Mouse (Mus musculus): ENCODE data around the gene Mt4. TPM values are rescaled to one million over a fixed set of nuclear protein-coding genes. Genes with fewer than 3 reads are reported as not detected.

Gene Mt4
- polyA plus RNA-seq, 1 experiment from 2014 or later = 1.3 TPM

- H3K27me3 ChIP-seq (replicated peaks; ENCODE audit: control insufficient read depth, insufficient read depth, low read length) = no peaks in the 10 kb centered on the region
- WGBS = 60% methylated on average over 3 of the region's 3 CpGs
- no peak overlapping the region for H3K4me2 ChIP-seq (ENCODE audit: low read length)
- H3K4me3 ChIP-seq (ENCODE audit: low read depth, low read length) = no peak overlapping the region
- no peaks in the 10 kb centered on the region for H3K4me1 ChIP-seq (replicated peaks; ENCODE audit: control insufficient read depth, insufficient read depth, low read length)
- no peak for DNase-seq (ENCODE audit: low spot score)
- H3K27ac ChIP-seq (ENCODE audit: low read depth) = no peak overlapping the region
- no peak overlapping the region for H3K9ac ChIP-seq (ENCODE audit: low read length)
- no peaks in the 10 kb centered on the region for H3K9me3 ChIP-seq (ENCODE audit: control insufficient read depth, low read length)
- no peaks in the 10 kb centered on the region for H3K36me3 ChIP-seq (ENCODE audit: control insufficient read depth, insufficient read depth, low read length)
- ATAC-seq (replicated peaks; ENCODE audit: low FRiP score, low TSS enrichment, low read depth) = no peak
Observed at GRCm38 (mm10) chr8:94107871-94108270, 29.1 kb upstream of the Mt4 start.

GRCm38 (mm10) chr8:94109396-94109795, 27.6 kb upstream of the Mt4 start:
- Histone ChIP-seq H3K27me3 (replicated peaks; ENCODE audit: control insufficient read depth, insufficient read depth, low read length) (no peaks in the 10 kb centered on the region), H3K9me3 (ENCODE audit: control insufficient read depth, low read length) (no peaks in the 10 kb centered on the region), H3K9ac (ENCODE audit: low read length) (no peak overlapping the region), H3K4me1 (replicated peaks; ENCODE audit: control insufficient read depth, insufficient read depth, low read length) (no peaks in the 10 kb centered on the region), H3K27ac (ENCODE audit: low read depth) (no peak overlapping the region), H3K4me3 (ENCODE audit: low read depth, low read length) (no peak overlapping the region), H3K4me2 (ENCODE audit: low read length) (no peak overlapping the region), H3K36me3 (ENCODE audit: control insufficient read depth, insufficient read depth, low read length) (no peaks in the 10 kb centered on the region)
- no peak for DNase-seq (ENCODE audit: low spot score)
- no peak for ATAC-seq (replicated peaks; ENCODE audit: low FRiP score, low TSS enrichment, low read depth)
- WGBS = 73% methylated on average over 6 of the region's 6 CpGs

- 69% methylated on average over 5 of the region's 5 CpGs for WGBS
- Histone ChIP-seq H3K4me2 (ENCODE audit: low read length) (no peak overlapping the region), H3K9me3 (ENCODE audit: control insufficient read depth, low read length) (no peaks in the 10 kb centered on the region), H3K27me3 (replicated peaks; ENCODE audit: control insufficient read depth, insufficient read depth, low read length) (no peaks in the 10 kb centered on the region), H3K27ac (ENCODE audit: low read depth) (no peak overlapping the region), H3K4me1 (replicated peaks; ENCODE audit: control insufficient read depth, insufficient read depth, low read length) (no peaks in the 10 kb centered on the region), H3K36me3 (ENCODE audit: control insufficient read depth, insufficient read depth, low read length) (no peaks in the 10 kb centered on the region), H3K9ac (ENCODE audit: low read length) (no peak overlapping the region), H3K4me3 (ENCODE audit: low read depth, low read length) (no peak overlapping the region)
- DNase-seq (ENCODE audit: low spot score) (no peak), ATAC-seq (replicated peaks; ENCODE audit: low FRiP score, low TSS enrichment, low read depth) (no peak)
Observed at GRCm38 (mm10) chr8:94109835-94110234, 27.2 kb upstream of the Mt4 start.

- Histone ChIP-seq H3K4me1 (replicated peaks; ENCODE audit: control insufficient read depth, insufficient read depth, low read length) (no peaks in the 10 kb centered on the region), H3K36me3 (ENCODE audit: control insufficient read depth, insufficient read depth, low read length) (no peaks in the 10 kb centered on the region), H3K9me3 (ENCODE audit: control insufficient read depth, low read length) (no peaks in the 10 kb centered on the region), H3K4me3 (ENCODE audit: low read depth, low read length) (no peak overlapping the region), H3K27ac (ENCODE audit: low read depth) (no peak overlapping the region), H3K27me3 (replicated peaks; ENCODE audit: control insufficient read depth, insufficient read depth, low read length) (no peaks in the 10 kb centered on the region), H3K4me2 (ENCODE audit: low read length) (no peak overlapping the region), H3K9ac (ENCODE audit: low read length) (no peak overlapping the region)
- 77% methylated on average over 6 of the region's 6 CpGs for WGBS
- ATAC-seq (replicated peaks; ENCODE audit: low FRiP score, low TSS enrichment, low read depth) = no peak
- DNase-seq (ENCODE audit: low spot score) = no peak
Observed at GRCm38 (mm10) chr8:94110526-94111177, 26.3 kb upstream of the Mt4 start.

GRCm38 (mm10) chr8:94113435-94113834, 23.6 kb upstream of the Mt4 start:
- Histone ChIP-seq H3K9ac (ENCODE audit: low read length) (no peak overlapping the region), H3K9me3 (ENCODE audit: control insufficient read depth, low read length) (no peaks in the 10 kb centered on the region), H3K27ac (ENCODE audit: low read depth) (no peak overlapping the region), H3K27me3 (replicated peaks; ENCODE audit: control insufficient read depth, insufficient read depth, low read length) (no peaks in the 10 kb centered on the region), H3K36me3 (ENCODE audit: control insufficient read depth, insufficient read depth, low read length) (no peaks in the 10 kb centered on the region), H3K4me1 (replicated peaks; ENCODE audit: control insufficient read depth, insufficient read depth, low read length) (no peaks in the 10 kb centered on the region), H3K4me3 (ENCODE audit: low read depth, low read length) (no peak overlapping the region), H3K4me2 (ENCODE audit: low read length) (no peak overlapping the region)
- DNase-seq (ENCODE audit: low spot score) (no peak), ATAC-seq (replicated peaks; ENCODE audit: low FRiP score, low TSS enrichment, low read depth) (no peak)
- WGBS = 54% methylated on average over 1 of the region's 1 CpGs

- no peaks in the 10 kb centered on the region for H3K36me3 ChIP-seq (ENCODE audit: control insufficient read depth, insufficient read depth, low read length)
- H3K4me1 ChIP-seq (replicated peaks; ENCODE audit: control insufficient read depth, insufficient read depth, low read length) = no peaks in the 10 kb centered on the region
- no peak overlapping the region for H3K27ac ChIP-seq (ENCODE audit: low read depth)
- no peak overlapping the region for H3K4me2 ChIP-seq (ENCODE audit: low read length)
- ATAC-seq (replicated peaks; ENCODE audit: low FRiP score, low TSS enrichment, low read depth) (no peak), DNase-seq (ENCODE audit: low spot score) (no peak)
- WGBS = 86% methylated on average over 2 of the region's 2 CpGs
- H3K9me3 ChIP-seq (ENCODE audit: control insufficient read depth, low read length) = no peaks in the 10 kb centered on the region
- H3K27me3 ChIP-seq (replicated peaks; ENCODE audit: control insufficient read depth, insufficient read depth, low read length) = no peaks in the 10 kb centered on the region
- no peak overlapping the region for H3K4me3 ChIP-seq (ENCODE audit: low read depth, low read length)
- no peak overlapping the region for H3K9ac ChIP-seq (ENCODE audit: low read length)
Observed at GRCm38 (mm10) chr8:94113972-94114371, 23.0 kb upstream of the Mt4 start.

- no peaks in the 10 kb centered on the region for H3K9me3 ChIP-seq (ENCODE audit: control insufficient read depth, low read length)
- no peaks in the 10 kb centered on the region for H3K27me3 ChIP-seq (replicated peaks; ENCODE audit: control insufficient read depth, insufficient read depth, low read length)
- no peak overlapping the region for H3K9ac ChIP-seq (ENCODE audit: low read length)
- H3K36me3 ChIP-seq (ENCODE audit: control insufficient read depth, insufficient read depth, low read length) = no peaks in the 10 kb centered on the region
- no peaks in the 10 kb centered on the region for H3K4me1 ChIP-seq (replicated peaks; ENCODE audit: control insufficient read depth, insufficient read depth, low read length)
- 10% methylated on average over 6 of the region's 6 CpGs for WGBS
- ATAC-seq (replicated peaks; ENCODE audit: low FRiP score, low TSS enrichment, low read depth) (no peak), DNase-seq (ENCODE audit: low spot score) (no peak)
- H3K4me3 ChIP-seq (ENCODE audit: low read depth, low read length) = no peak overlapping the region
- H3K4me2 ChIP-seq (ENCODE audit: low read length) = no peak overlapping the region
- H3K27ac ChIP-seq (ENCODE audit: low read depth) = no peak overlapping the region
Observed at GRCm38 (mm10) chr8:94118776-94119430, 18.1 kb upstream of the Mt4 start.

- WGBS = 87% methylated on average over 9 of the region's 9 CpGs
- Histone ChIP-seq H3K4me3 (ENCODE audit: low read depth, low read length) (no peak overlapping the region), H3K4me1 (replicated peaks; ENCODE audit: control insufficient read depth, insufficient read depth, low read length) (no peaks in the 10 kb centered on the region), H3K27me3 (replicated peaks; ENCODE audit: control insufficient read depth, insufficient read depth, low read length) (no peaks in the 10 kb centered on the region), H3K9me3 (ENCODE audit: control insufficient read depth, low read length) (no peaks in the 10 kb centered on the region), H3K36me3 (ENCODE audit: control insufficient read depth, insufficient read depth, low read length) (no peaks in the 10 kb centered on the region), H3K27ac (ENCODE audit: low read depth) (no peak overlapping the region), H3K4me2 (ENCODE audit: low read length) (no peak overlapping the region), H3K9ac (ENCODE audit: low read length) (no peak overlapping the region)
- no peak for ATAC-seq (replicated peaks; ENCODE audit: low FRiP score, low TSS enrichment, low read depth)
- DNase-seq (ENCODE audit: low spot score) = no peak
Observed at GRCm38 (mm10) chr8:94121625-94122024, 15.4 kb upstream of the Mt4 start.

Data from intestine, embryonic 14.5 days (tissue).